Mouse (Mus musculus) limb, embryonic 11.5 days (tissue): ENCODE results near the gene Tmprss9. TPM values are rescaled to one million over a fixed set of nuclear protein-coding genes. Genes with fewer than 3 reads are reported as not detected.

Experiments used
- ATAC-seq: fragments of 200-750 bp; cut with Nextera tagmentation; 2 replicates; pipeline ENCODE4 v1.8.0; 2017; ENCODE audit warnings: low read depth; ENCODE audit not compliant: insufficient number of reproducible peaks, low FRiP score, low TSS enrichment
- DNase-seq: peaks from one replicate; pipeline ENCODE4 v3.0.0-alpha.2; 2015; ENCODE audit warnings: low spot score
- H3K27ac ChIP-seq: fragments of 300-500 bp; sonication (generic); replicated peaks from 2 replicates; pipeline ENCODE4 v1.5.1; 2014; ENCODE audit warnings: low read depth, mild to moderate bottlenecking, low read length
- H3K27me3 ChIP-seq: fragments of 300-500 bp; sonication (generic); 2 replicates; pipeline ENCODE4 v1.6.1; 2014; ENCODE audit warnings: mild to moderate bottlenecking, low read length, mixed read lengths; ENCODE audit not compliant: control insufficient read depth, insufficient read depth
- H3K36me3 ChIP-seq: fragments of 300-500 bp; sonication (generic); 2 replicates; pipeline ENCODE4 v1.6.1; 2014; ENCODE audit warnings: mild to moderate bottlenecking, low read length, moderate library complexity, mixed read lengths; ENCODE audit not compliant: control insufficient read depth, insufficient read depth
- H3K4me1 ChIP-seq: fragments of 300-500 bp; sonication (generic); 2 replicates; pipeline ENCODE4 v1.6.1; 2014; ENCODE audit warnings: low read length, mixed read lengths; ENCODE audit not compliant: control insufficient read depth, insufficient read depth
- H3K4me2 ChIP-seq: fragments of 300-500 bp; sonication (generic); 2 replicates; pipeline ENCODE4 v1.6.1; 2014; ENCODE audit warnings: low read depth, mild to moderate bottlenecking, moderate library complexity; ENCODE audit not compliant: severe bottlenecking
- H3K4me3 ChIP-seq: fragments of 300-500 bp; sonication (generic); 2 replicates; pipeline ENCODE4 v1.5.1; 2014; ENCODE audit warnings: low read depth, low read length
- H3K9ac ChIP-seq: fragments of 300-500 bp; sonication (generic); 2 replicates; pipeline ENCODE4 v1.6.1; 2014; ENCODE audit warnings: mild to moderate bottlenecking, low read length
- H3K9me3 ChIP-seq: fragments of 300-500 bp; sonication (generic); 2 replicates; pipeline ENCODE4 v1.6.1; 2016; ENCODE audit warnings: low read length; ENCODE audit not compliant: control insufficient read depth
- WGBS: fragments of 180-500 bp; shearing (Covaris S2); extraction: QIAGEN DNeasy Blood & Tissue Kit; methylation state at CpG from one replicate; pipeline ENCODE4 v1.1.7; 2014; 5-methylcytosine and 5-hydroxymethylcytosine counted together
- polyA plus RNA-seq: library from polyadenylated mRNA; unstranded; fragments of >200 nt; fragmentation: Nextera tagmentation; extraction: Ambion mirVana; gene quantifications from 2 replicates; pipeline ENCODE4 v1.2.1, GENCODE M21; 2014

Gene Tmprss9
- not detected in 2 replicates for polyA plus RNA-seq

DNA sequence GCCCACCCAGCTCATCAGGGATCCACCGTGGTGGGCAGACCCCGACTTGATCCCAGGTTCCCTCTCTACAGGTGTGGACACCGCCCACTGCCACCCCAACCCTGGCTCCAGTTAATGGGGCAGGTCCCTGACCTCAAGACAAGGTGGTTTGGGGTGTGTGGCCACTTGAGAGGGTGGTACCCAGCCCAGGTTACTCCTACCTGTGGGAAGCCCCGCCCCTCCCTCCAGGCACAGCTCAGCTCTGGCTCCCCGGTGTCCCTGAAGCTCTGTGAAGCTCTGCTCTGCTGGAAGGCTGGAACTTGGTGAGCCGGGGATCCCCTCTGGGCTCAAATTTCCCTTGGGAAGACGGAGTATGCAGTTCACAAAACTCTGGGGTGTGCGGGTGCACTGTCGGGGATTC lies at the start of gene Tmprss9:
Gene Tmprss9 (plus strand): TSS at position 268 of the 400 bp plus-strand sequence.
- no peaks in the 10 kb centered on the region for H3K9me3 ChIP-seq
- H3K4me1 ChIP-seq, result no peaks in the 10 kb centered on the region
- no peaks in the 10 kb centered on the region for H3K27me3 ChIP-seq
- ATAC-seq (no peak), DNase-seq (no peak)
- peaks cover 2% of the 10 kb centered on the region for H3K36me3 ChIP-seq
- no peak within 1 kb of the TSS for H3K9ac ChIP-seq
- no peak within 1 kb of the TSS for H3K4me2 ChIP-seq
- H3K27ac ChIP-seq, result no peak within 1 kb of the TSS
- no peak within 1 kb of the TSS for H3K4me3 ChIP-seq
- WGBS, result 27% methylated on average over 9 of the region's 9 CpGs

DNA sequence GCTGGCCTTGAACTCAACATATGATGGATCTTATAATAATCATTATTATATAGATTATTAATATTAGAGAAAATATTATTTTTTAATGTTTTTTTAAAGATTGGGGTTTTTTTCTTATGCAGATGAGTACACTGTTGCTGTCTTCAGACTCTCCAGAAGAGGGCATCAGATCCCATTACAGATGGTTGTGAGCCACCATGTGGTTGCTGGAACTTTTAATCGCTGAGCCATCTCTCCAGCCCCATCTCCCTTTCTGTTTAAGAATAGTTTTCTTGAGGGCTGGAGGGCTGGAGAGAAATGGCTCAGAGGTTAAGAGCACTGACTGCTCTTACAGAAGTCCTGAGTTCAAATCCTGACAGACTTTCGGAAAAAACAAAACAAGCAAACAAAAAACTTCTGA lies 49.7 kb upstream of the Tmprss9 start:
- WGBS, result 44% methylated on average over 2 of the region's 2 CpGs
- Histone ChIP-seq H3K36me3 (no peaks in the 10 kb centered on the region), H3K9ac (no peak overlapping the region), H3K9me3 (no peaks in the 10 kb centered on the region), H3K4me1 (no peaks in the 10 kb centered on the region), H3K27me3 (no peaks in the 10 kb centered on the region), H3K4me3 (no peak overlapping the region), H3K4me2 (no peak overlapping the region), H3K27ac (no peak overlapping the region)
- DNase-seq, result no peak
- no peak for ATAC-seq

DNA sequence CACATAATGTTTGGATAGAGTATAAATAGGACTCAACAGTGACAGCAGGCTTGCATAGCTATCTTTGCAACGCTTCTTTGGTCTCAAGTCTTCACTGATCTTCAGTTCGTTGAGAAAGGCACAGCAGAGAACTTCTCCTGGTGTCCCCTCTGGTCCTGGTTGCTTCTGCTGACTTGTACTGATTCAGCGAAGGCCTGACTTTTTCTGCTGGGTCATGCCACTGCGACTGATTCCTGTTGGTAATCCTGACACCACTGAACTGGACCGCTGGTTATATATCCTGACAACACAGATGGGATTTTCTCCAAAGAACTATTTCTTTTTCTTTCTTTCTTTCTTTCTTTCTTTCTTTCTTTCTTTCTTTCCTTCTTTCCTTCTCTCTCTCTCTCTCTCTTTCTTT lies 49.1 kb upstream of the Tmprss9 start:
- no peak overlapping the region for H3K9ac ChIP-seq

DNA sequence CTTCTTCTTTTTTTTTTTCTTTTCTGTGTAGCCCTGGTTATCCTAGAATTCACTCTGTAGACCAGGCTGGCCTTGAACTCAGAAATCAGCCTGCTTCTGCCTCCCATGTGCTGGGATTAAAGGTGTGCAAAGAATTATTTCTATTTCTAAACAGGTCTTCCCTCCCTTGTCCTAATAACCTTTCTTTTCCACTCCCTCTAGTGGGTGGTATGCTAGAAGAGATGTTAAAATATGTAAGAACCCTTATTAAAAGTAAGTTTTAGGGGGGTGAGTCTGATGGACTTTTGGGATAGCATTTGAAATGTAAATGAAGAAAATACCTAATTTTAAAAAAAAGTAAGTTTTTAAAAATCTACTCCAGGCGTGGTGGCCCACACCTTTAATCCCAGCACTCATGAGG lies 48.3 kb upstream of the Tmprss9 start:
- WGBS, result 87% methylated on average over 1 of the region's 1 CpGs
- H3K9ac ChIP-seq, result no peak overlapping the region

More for the DNA sequence above, 49.1 kb upstream of the Tmprss9 start:
- H3K27me3 ChIP-seq, result no peaks in the 10 kb centered on the region
- no peak overlapping the region for H3K4me2 ChIP-seq
- ATAC-seq, result no peak
- WGBS, result 90% methylated on average over 5 of the region's 5 CpGs
- peaks cover 2% of the 10 kb centered on the region for H3K4me1 ChIP-seq
- no peak overlapping the region for H3K4me3 ChIP-seq
- DNase-seq, result no peak
- no peak overlapping the region for H3K27ac ChIP-seq
- H3K9me3 ChIP-seq, result no peaks in the 10 kb centered on the region
- H3K36me3 ChIP-seq, result no peaks in the 10 kb centered on the region

DNA sequence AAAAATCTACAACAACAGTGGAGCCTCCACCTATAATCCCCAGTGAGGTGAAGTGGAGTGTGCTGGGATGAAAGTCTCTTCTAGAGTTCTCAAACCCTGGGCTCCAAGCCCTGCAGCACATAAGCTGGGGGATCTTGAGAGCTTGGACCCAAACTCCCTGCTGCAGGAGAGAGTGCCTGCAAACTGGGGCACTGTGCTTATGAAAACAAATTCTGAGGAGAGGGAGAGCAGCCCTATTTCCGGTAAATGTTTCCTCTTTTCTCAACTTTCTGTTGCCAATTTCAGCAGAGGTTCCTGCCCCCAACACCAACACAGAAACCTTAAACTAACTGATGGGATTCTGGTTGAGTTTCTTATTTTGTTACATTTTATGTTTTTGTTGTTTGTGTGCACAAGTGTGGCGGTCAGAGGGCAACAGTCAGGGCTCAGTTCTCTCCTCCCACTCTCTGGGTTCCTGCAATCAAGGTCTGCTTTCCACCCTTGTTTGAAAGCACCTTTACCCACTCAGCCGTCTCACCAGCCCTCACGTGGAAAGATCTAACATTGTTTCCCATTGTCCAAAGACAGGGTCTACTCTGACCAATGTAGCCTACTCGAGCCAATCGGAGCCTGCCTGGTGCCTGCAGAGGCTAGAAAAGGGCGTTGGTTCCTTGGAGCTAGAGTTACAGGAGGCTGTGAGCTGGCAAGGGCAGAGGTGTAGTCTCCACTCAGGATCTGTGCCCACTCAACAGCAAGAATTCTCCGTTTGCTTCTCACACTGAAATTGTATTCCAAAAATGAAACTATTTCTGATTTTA lies 47.6 kb upstream of the Tmprss9 start:
- peaks cover 7% of the 10 kb centered on the region for H3K4me1 ChIP-seq
- DNase-seq (no peak), ATAC-seq (no peak)
- no peak overlapping the region for H3K4me2 ChIP-seq
- H3K4me3 ChIP-seq, result no peak overlapping the region
- no peaks in the 10 kb centered on the region for H3K27me3 ChIP-seq
- no peak overlapping the region for H3K9ac ChIP-seq
- no peak overlapping the region for H3K27ac ChIP-seq
- 71% methylated on average over 8 of the region's 8 CpGs for WGBS
- no peaks in the 10 kb centered on the region for H3K36me3 ChIP-seq
- H3K9me3 ChIP-seq, result no peaks in the 10 kb centered on the region

More for the DNA sequence above, 48.3 kb upstream of the Tmprss9 start:
- DNase-seq, result no peak
- Histone ChIP-seq H3K4me3 (no peak overlapping the region), H3K9me3 (no peaks in the 10 kb centered on the region), H3K4me2 (no peak overlapping the region), H3K27ac (no peak overlapping the region), H3K27me3 (no peaks in the 10 kb centered on the region), H3K36me3 (no peaks in the 10 kb centered on the region), H3K4me1 (peaks cover 7% of the 10 kb centered on the region)
- no peak for ATAC-seq

DNA sequence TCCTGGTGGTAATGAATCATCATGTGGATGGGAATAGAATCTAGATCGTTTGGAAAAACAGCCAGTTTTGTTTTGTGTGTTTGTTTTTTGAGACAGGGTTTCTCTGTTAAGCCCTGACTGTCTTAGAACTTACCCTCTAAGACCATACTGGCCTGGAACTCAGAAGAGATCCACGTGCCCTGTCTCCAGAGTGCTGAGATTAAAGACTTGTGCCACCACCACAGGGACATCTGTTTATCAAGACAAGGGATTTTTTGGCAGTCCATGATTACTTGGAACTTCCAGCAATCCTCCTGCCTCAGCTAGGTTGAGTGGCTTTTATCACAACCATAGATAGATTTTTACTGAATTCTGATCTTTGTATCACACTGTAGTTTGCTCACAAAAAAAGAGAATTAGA lies 46.8 kb upstream of the Tmprss9 start:
- no peaks in the 10 kb centered on the region for H3K27me3 ChIP-seq
- no peak overlapping the region for H3K4me3 ChIP-seq
- no peak for DNase-seq
- no peak for ATAC-seq
- peaks cover 7% of the 10 kb centered on the region for H3K4me1 ChIP-seq
- 77% methylated on average over 2 of the region's 2 CpGs for WGBS
- no peak overlapping the region for H3K27ac ChIP-seq
- H3K36me3 ChIP-seq, result peaks cover 5% of the 10 kb centered on the region; the same call in 1 of the 2 replicates
- H3K9ac ChIP-seq, result no peak overlapping the region
- no peaks in the 10 kb centered on the region for H3K9me3 ChIP-seq
- H3K4me2 ChIP-seq, result no peak overlapping the region

DNA sequence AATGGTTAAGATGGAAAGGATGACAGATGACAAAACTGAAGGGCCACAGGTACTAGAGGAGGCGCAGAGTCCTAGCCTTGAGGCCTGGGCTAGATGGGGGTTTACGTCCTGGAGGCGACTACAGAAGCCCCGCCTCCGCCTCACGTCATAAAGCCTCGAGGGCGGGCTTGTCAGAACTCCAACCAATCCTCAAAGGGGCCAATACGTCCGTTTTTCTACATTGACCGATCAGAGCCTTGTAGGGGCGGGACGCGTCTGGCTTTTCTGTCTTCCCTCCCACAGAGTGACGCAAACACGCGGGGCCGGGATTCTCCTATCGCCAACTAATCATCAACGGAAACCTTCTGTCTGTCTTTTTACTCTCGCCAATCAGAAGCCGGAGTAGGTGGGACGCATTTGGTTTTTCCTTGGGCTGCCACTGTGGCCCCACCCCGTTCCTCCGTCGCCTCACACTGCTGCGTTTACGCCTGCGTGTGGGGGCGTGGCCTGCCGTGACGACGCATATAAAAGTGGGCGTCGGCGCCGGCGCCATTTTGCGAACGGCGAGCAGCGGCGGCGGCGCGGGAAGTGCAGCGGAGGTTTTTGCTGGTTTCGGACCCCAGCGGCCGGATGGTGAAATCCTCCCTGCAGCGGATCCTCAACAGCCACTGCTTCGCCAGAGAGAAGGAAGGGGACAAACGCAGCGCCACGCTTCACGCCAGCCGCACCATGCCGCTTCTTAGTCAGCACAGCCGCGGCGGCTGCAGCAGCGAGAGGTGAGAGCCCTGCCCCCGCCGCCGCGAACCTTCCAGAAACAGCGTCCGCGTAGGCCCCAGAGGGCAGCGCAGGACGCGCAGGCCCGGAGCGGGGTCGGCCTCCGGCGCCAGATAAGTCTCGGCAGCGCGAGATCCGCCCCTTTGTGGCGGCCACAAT lies 45.2 kb upstream of the Tmprss9 start, which contains the start of gene Oaz1:
Gene Oaz1 (plus strand): TSS at position 506 of the 912 bp plus-strand sequence.
- under 1% methylated on average over 78 of the region's 82 CpGs for WGBS
- no peaks in the 10 kb centered on the region for H3K27me3 ChIP-seq
- peak within 1 kb of the TSS; percentile 54 for H3K4me3 ChIP-seq
- H3K27ac ChIP-seq, result peak within 1 kb of the TSS; percentile 74; the same call in 1 of the 2 replicates
- H3K36me3 ChIP-seq, result peaks cover 5% of the 10 kb centered on the region; the same call in 1 of the 2 replicates
- DNase-seq (peak; percentile 98), ATAC-seq (peak; percentile 96)
- no peaks in the 10 kb centered on the region for H3K9me3 ChIP-seq
- H3K4me1 ChIP-seq, result peaks cover 21% of the 10 kb centered on the region
- peak within 1 kb of the TSS; percentile 95 for H3K9ac ChIP-seq
- peak within 1 kb of the TSS; percentile 96 for H3K4me2 ChIP-seq
